Mouse (Mus musculus) forebrain, postnatal 0 days (tissue): ENCODE measurements around the gene Smpdl3b. TPM values are rescaled to one million over a fixed set of nuclear protein-coding genes. Genes with fewer than 3 reads are reported as not detected.

Experiments used
- ATAC-seq: fragments of 200-750 bp; cut with Nextera tagmentation; 2 replicates; pipeline ENCODE4 v1.8.0; 2017; ENCODE audit warnings: mild to moderate bottlenecking, moderate library complexity
- DNase-seq: peaks from one replicate; pipeline ENCODE4 v3.0.0-alpha.2; 2015
- H3K27ac ChIP-seq: fragments of 300-500 bp; sonication (generic); 2 replicates; pipeline ENCODE4 v1.5.1; 2014; ENCODE audit warnings: low read depth, mild to moderate bottlenecking, antibody characterized with exemption, low read length, moderate library complexity, mixed read lengths
- H3K27me3 ChIP-seq: fragments of 300-500 bp; sonication (generic); 2 replicates; pipeline ENCODE4 v1.6.1; 2014; ENCODE audit warnings: mild to moderate bottlenecking, low read length, mixed read lengths; ENCODE audit not compliant: insufficient read depth
- H3K36me3 ChIP-seq: fragments of 300-500 bp; sonication (generic); 2 replicates; pipeline ENCODE4 v1.6.1; 2014; ENCODE audit warnings: mild to moderate bottlenecking, moderate library complexity; ENCODE audit not compliant: insufficient read depth
- H3K4me1 ChIP-seq: fragments of 300-500 bp; sonication (generic); 2 replicates; pipeline ENCODE4 v1.6.1; 2014; ENCODE audit warnings: antibody characterized with exemption; ENCODE audit not compliant: insufficient read depth
- H3K4me2 ChIP-seq: fragments of 300-500 bp; sonication (generic); 2 replicates; pipeline ENCODE4 v1.6.1; 2014; ENCODE audit warnings: low read depth, mild to moderate bottlenecking, moderate library complexity
- H3K4me3 ChIP-seq: fragments of 300-500 bp; sonication (generic); 2 replicates; pipeline ENCODE4 v1.5.1; 2014; ENCODE audit warnings: low read depth, low read length, mixed read lengths
- H3K9ac ChIP-seq: fragments of 300-500 bp; sonication (generic); 2 replicates; pipeline ENCODE4 v1.6.1; 2014; ENCODE audit warnings: mild to moderate bottlenecking
- H3K9me3 ChIP-seq: fragments of 300-500 bp; sonication (generic); 2 replicates; pipeline ENCODE4 v1.6.1; 2016; ENCODE audit warnings: low read length
- CTCF ChIP-seq: sonication (generic); IDR thresholded peaks from 2 replicates; pipeline ENCODE4 v1.5.1; 2016; ENCODE audit warnings: antibody characterized with exemption, control low read depth, low read depth
- WGBS: fragments of 180-500 bp; shearing (Covaris S2); extraction: QIAGEN DNeasy Blood & Tissue Kit; methylation state at CpG from one replicate; pipeline ENCODE4 v1.1.7; 2014; 5-methylcytosine and 5-hydroxymethylcytosine counted together
- polyA plus RNA-seq: library from polyadenylated mRNA; unstranded; fragments of >200 nt; fragmentation: Nextera tagmentation; extraction: Ambion mirVana; gene quantifications from 2 replicates; pipeline ENCODE4 v1.2.1, GENCODE M21; 2015
- total RNA-seq: library from RNA; depleted of rRNA; stranded (reverse); fragments of >200 nt; gene quantifications from 2 replicates; pipeline ENCODE4 v1.2.3, GENCODE M21; 2014; rRNA removed

The Smpdl3b gene
- total RNA-seq (0.54 and 0.57 TPM in 2 replicates), polyA plus RNA-seq (0.89 and 1.1 TPM in 2 replicates)

GRCm38 (mm10) chr4:132756974-132757373 lies at the start of gene Smpdl3b:
Smpdl3b (minus strand) TSS chr4:132757252.
- H3K4me1 ChIP-seq: no peaks in the 10 kb centered on the region
- no peaks in the 10 kb centered on the region; the same call in none of the 2 replicates for H3K27me3 ChIP-seq
- peak within 1 kb of the TSS; percentile 90 for H3K4me2 ChIP-seq
- peak; percentile 76 for DNase-seq
- H3K27ac ChIP-seq: no peak within 1 kb of the TSS
- peak within 1 kb of the TSS; percentile 44 for H3K9ac ChIP-seq
- under 1% methylated on average over 22 of the region's 22 CpGs for WGBS
- peak; percentile 93 for ATAC-seq
- peak within 1 kb of the TSS; percentile 42 for H3K4me3 ChIP-seq
- H3K36me3 ChIP-seq: no peaks in the 10 kb centered on the region
- no peaks in the 10 kb centered on the region for H3K9me3 ChIP-seq
- peak; percentile 72 for TF ChIP-seq CTCF

- no peak overlapping the region for H3K4me2 ChIP-seq
Observed at GRCm38 (mm10) chr4:132806620-132807191, 49.7 kb upstream of the Smpdl3b start.

GRCm38 (mm10) chr4:132805599-132806197 lies 48.6 kb upstream of the Smpdl3b start:
- WGBS: 88% methylated on average over 12 of the region's 12 CpGs
- Histone ChIP-seq H3K9ac (no peak overlapping the region), H3K4me1 (no peaks in the 10 kb centered on the region), H3K9me3 (no peaks in the 10 kb centered on the region), H3K27me3 (no peaks in the 10 kb centered on the region), H3K4me2 (no peak overlapping the region), H3K36me3 (no peaks in the 10 kb centered on the region), H3K27ac (no peak overlapping the region), H3K4me3 (no peak overlapping the region)
- no peak for TF ChIP-seq CTCF
- ATAC-seq (no peak), DNase-seq (no peak)

More at GRCm38 (mm10) chr4:132806620-132807191, 49.7 kb upstream of the Smpdl3b start:
- no peaks in the 10 kb centered on the region for H3K27me3 ChIP-seq
- no peak overlapping the region for H3K27ac ChIP-seq
- TF ChIP-seq CTCF: no peak
- 93% methylated on average over 7 of the region's 7 CpGs for WGBS
- no peak overlapping the region for H3K4me3 ChIP-seq
- DNase-seq: no peak
- no peak overlapping the region for H3K9ac ChIP-seq
- no peaks in the 10 kb centered on the region for H3K36me3 ChIP-seq
- no peaks in the 10 kb centered on the region for H3K9me3 ChIP-seq
- ATAC-seq: no peak
- H3K4me1 ChIP-seq: no peaks in the 10 kb centered on the region

GRCm38 (mm10) chr4:132805146-132805545 lies 48.1 kb upstream of the Smpdl3b start:
- TF ChIP-seq CTCF: no peak
- WGBS: 84% methylated on average over 5 of the region's 5 CpGs

GRCm38 (mm10) chr4:132804331-132804730 lies 47.3 kb upstream of the Smpdl3b start:
- no peak for TF ChIP-seq CTCF
- DNase-seq: no peak
- Histone ChIP-seq H3K4me2 (no peak overlapping the region), H3K4me3 (no peak overlapping the region), H3K4me1 (no peaks in the 10 kb centered on the region), H3K27me3 (no peaks in the 10 kb centered on the region), H3K36me3 (no peaks in the 10 kb centered on the region), H3K27ac (no peak overlapping the region), H3K9ac (no peak overlapping the region), H3K9me3 (no peaks in the 10 kb centered on the region)
- ATAC-seq: no peak
- 92% methylated on average over 6 of the region's 6 CpGs for WGBS

More at GRCm38 (mm10) chr4:132805146-132805545, 48.1 kb upstream of the Smpdl3b start:
- H3K4me1 ChIP-seq: no peaks in the 10 kb centered on the region
- H3K27me3 ChIP-seq: no peaks in the 10 kb centered on the region
- no peaks in the 10 kb centered on the region for H3K36me3 ChIP-seq
- no peak overlapping the region for H3K4me2 ChIP-seq
- H3K9ac ChIP-seq: no peak overlapping the region
- H3K4me3 ChIP-seq: no peak overlapping the region
- no peaks in the 10 kb centered on the region for H3K9me3 ChIP-seq
- H3K27ac ChIP-seq: no peak overlapping the region
- DNase-seq: no peak
- no peak for ATAC-seq

- H3K9ac ChIP-seq: no peak overlapping the region
- H3K9me3 ChIP-seq: no peaks in the 10 kb centered on the region
- no peak for TF ChIP-seq CTCF
- WGBS: 94% methylated on average over 7 of the region's 7 CpGs
- no peak overlapping the region for H3K4me3 ChIP-seq
- no peak overlapping the region for H3K4me2 ChIP-seq
- H3K4me1 ChIP-seq: no peaks in the 10 kb centered on the region
- ATAC-seq: no peak
- no peak for DNase-seq
- H3K27ac ChIP-seq: no peak overlapping the region
- H3K36me3 ChIP-seq: no peaks in the 10 kb centered on the region
- no peaks in the 10 kb centered on the region for H3K27me3 ChIP-seq
Observed at GRCm38 (mm10) chr4:132803876-132804275, 46.8 kb upstream of the Smpdl3b start.

- Histone ChIP-seq H3K36me3 (no peaks in the 10 kb centered on the region), H3K9ac (no peak overlapping the region), H3K9me3 (no peaks in the 10 kb centered on the region), H3K4me2 (no peak overlapping the region), H3K27me3 (no peaks in the 10 kb centered on the region), H3K4me3 (no peak overlapping the region), H3K27ac (no peak overlapping the region), H3K4me1 (no peaks in the 10 kb centered on the region)
- 82% methylated on average over 5 of the region's 5 CpGs for WGBS
- DNase-seq (no peak), ATAC-seq (no peak)
- no peak for TF ChIP-seq CTCF
Observed at GRCm38 (mm10) chr4:132803212-132803611, 46.2 kb upstream of the Smpdl3b start.
